Mouse (Mus musculus) midbrain, postnatal 0 days (tissue): ENCODE measurements around the gene Kif21b. TPM values are rescaled to one million over a fixed set of nuclear protein-coding genes. Genes with fewer than 3 reads are reported as not detected.

ENCODE experiments used
- ATAC-seq: fragments of 200-750 bp; cut with Nextera tagmentation; 2 replicates; pipeline ENCODE4 v1.8.0; 2017; ENCODE audit warnings: moderate number of reproducible peaks, mild to moderate bottlenecking, moderate TSS enrichment, moderate library complexity; ENCODE audit not compliant: low FRiP score
- DNase-seq: peaks from one replicate; pipeline ENCODE4 v3.0.0-alpha.2; 2015; ENCODE audit warnings: low spot score
- H3K27ac ChIP-seq: fragments of 300-500 bp; sonication (generic); 2 replicates; pipeline ENCODE4 v1.5.1; 2014; ENCODE audit warnings: low read depth, mild to moderate bottlenecking, low read length, mixed read lengths
- H3K27me3 ChIP-seq: fragments of 300-500 bp; sonication (generic); 2 replicates; pipeline ENCODE4 v1.6.1; 2014; ENCODE audit warnings: low read length, control low read depth, mixed read lengths; ENCODE audit not compliant: insufficient read depth
- H3K36me3 ChIP-seq: fragments of 300-500 bp; sonication (generic); 2 replicates; pipeline ENCODE4 v1.6.1; 2014; ENCODE audit warnings: low read length, control low read depth, mixed read lengths; ENCODE audit not compliant: insufficient read depth
- H3K4me1 ChIP-seq: fragments of 300-500 bp; sonication (generic); 2 replicates; pipeline ENCODE4 v1.6.1; 2014; ENCODE audit warnings: mild to moderate bottlenecking, control low read depth, antibody characterized with exemption, low read length, mixed read lengths; ENCODE audit not compliant: insufficient read depth
- H3K4me2 ChIP-seq: fragments of 300-500 bp; sonication (generic); 2 replicates; pipeline ENCODE4 v1.6.1; 2014; ENCODE audit warnings: low read depth, mild to moderate bottlenecking, low read length, mixed read lengths; ENCODE audit not compliant: poor library complexity, severe bottlenecking
- H3K4me3 ChIP-seq: fragments of 300-500 bp; sonication (generic); 2 replicates; pipeline ENCODE4 v1.5.1; 2014; ENCODE audit warnings: low read depth, mild to moderate bottlenecking, low read length, moderate library complexity
- H3K9ac ChIP-seq: fragments of 300-500 bp; sonication (generic); replicated peaks from 2 replicates; pipeline ENCODE4 v1.6.1; 2014; ENCODE audit warnings: mild to moderate bottlenecking, low read length, moderate library complexity, mixed read lengths; ENCODE audit not compliant: poor library complexity, severe bottlenecking
- H3K9me3 ChIP-seq: fragments of 300-500 bp; sonication (generic); 2 replicates; pipeline ENCODE4 v1.6.1; 2016; ENCODE audit warnings: low read length, control low read depth
- CTCF ChIP-seq: IDR thresholded peaks from 2 replicates; pipeline ENCODE4 v1.5.1; 2016; ENCODE audit warnings: antibody characterized with exemption, mild to moderate bottlenecking
- WGBS: fragments of 180-500 bp; shearing (Covaris S2); extraction: QIAGEN DNeasy Blood & Tissue Kit; methylation state at CpG from one replicate; pipeline ENCODE4 v1.1.7; 2014; 5-methylcytosine and 5-hydroxymethylcytosine counted together
- polyA plus RNA-seq: library from polyadenylated mRNA; unstranded; fragments of >200 nt; fragmentation: Nextera tagmentation; extraction: Ambion mirVana; gene quantifications from 2 replicates; pipeline ENCODE4 v1.2.1, GENCODE M21; 2015
- total RNA-seq: library from RNA; depleted of rRNA; stranded (reverse); fragments of >200 nt; gene quantifications from 2 replicates; pipeline ENCODE4 v1.2.3, GENCODE M21; 2014; rRNA removed

Gene Kif21b
- total RNA-seq = 156 and 160 TPM in 2 replicates
- 28.1 and 32.1 TPM in 2 replicates for polyA plus RNA-seq

- no peaks in the 10 kb centered on the region for H3K9me3 ChIP-seq
- H3K4me2 ChIP-seq = peak within 1 kb of the TSS; percentile 71
- H3K27ac ChIP-seq = peak within 1 kb of the TSS; percentile 92
- peak within 1 kb of the TSS; percentile 93 for H3K9ac ChIP-seq
- peak; percentile 92 for ATAC-seq
- no peaks in the 10 kb centered on the region for H3K27me3 ChIP-seq
- WGBS = 2% methylated on average over 41 of the region's 42 CpGs
- peak; percentile 97 for DNase-seq
- H3K4me1 ChIP-seq = peaks cover 27% of the 10 kb centered on the region
- peak within 1 kb of the TSS; percentile 77 for H3K4me3 ChIP-seq
- TF ChIP-seq CTCF = no peak
- no peaks in the 10 kb centered on the region for H3K36me3 ChIP-seq
Observed at GRCm38 (mm10) chr1:136130951-136131558, at the start of gene Kif21b. TSS of gene Kif21b (plus strand) at chr1:136131389.

DNA sequence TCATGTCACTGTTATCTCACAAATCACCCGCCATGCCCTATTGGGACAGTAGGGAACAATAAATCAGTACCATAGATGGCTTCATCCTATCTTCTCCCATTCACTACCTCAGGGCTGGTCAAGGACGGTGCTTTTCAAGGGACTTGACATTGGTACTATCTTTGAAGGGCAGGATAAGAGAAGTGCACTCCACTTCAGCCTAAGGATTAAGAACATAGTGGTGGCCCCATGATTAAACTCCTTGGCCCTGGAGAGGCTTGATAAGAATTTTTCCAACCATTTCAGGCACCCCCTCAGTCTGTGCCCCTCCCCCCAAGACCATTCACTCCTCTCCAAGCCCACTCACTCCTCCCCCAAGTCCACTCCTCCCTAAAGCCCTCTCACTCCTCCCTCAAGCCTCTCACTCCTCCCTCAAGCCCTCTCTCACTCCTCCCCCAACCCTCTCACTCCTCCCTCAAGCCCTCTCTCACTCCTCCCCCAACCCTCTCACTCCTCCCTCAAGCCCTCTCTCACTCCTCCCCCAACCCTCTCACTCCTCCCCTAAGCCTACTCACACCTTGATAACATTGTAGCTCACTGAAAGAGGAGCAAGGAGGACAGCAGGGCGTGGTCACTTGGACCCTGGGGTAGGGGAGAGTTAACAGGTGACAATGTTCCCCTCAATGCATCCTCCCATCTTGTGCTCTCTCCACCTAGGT lies 45.1 kb upstream of the Kif21b start:
- Histone ChIP-seq H3K4me3 (no peak overlapping the region), H3K36me3 (no peaks in the 10 kb centered on the region), H3K27me3 (no peaks in the 10 kb centered on the region), H3K9ac (no peak overlapping the region), H3K9me3 (0 out of 2 replicates have a peak, but pooled peaks cover 3% of the 10 kb centered on the region), H3K27ac (no peak overlapping the region), H3K4me2 (no peak overlapping the region), H3K4me1 (peaks cover 8% of the 10 kb centered on the region; the same call in 1 of the 2 replicates)
- DNase-seq (no peak), ATAC-seq (no peak)
- no peak for TF ChIP-seq CTCF
- 87% methylated on average over 3 of the region's 3 CpGs for WGBS

- TF ChIP-seq CTCF = no peak
- H3K9ac ChIP-seq = no peak overlapping the region
- ATAC-seq (peak; percentile 63; the same call in 1 of the 2 replicates), DNase-seq (peak; percentile 10)
- WGBS = 54% methylated on average over 9 of the region's 9 CpGs
- no peak overlapping the region for H3K4me3 ChIP-seq
- no peaks in the 10 kb centered on the region for H3K27me3 ChIP-seq
- no peaks in the 10 kb centered on the region for H3K9me3 ChIP-seq
- H3K4me2 ChIP-seq = no peak overlapping the region
- peaks cover 8% of the 10 kb centered on the region; the same call in 1 of the 2 replicates for H3K4me1 ChIP-seq
- peak overlapping the region; percentile 63 for H3K27ac ChIP-seq
- no peaks in the 10 kb centered on the region for H3K36me3 ChIP-seq
Observed at GRCm38 (mm10) chr1:136089368-136090165, 41.6 kb upstream of the Kif21b start.

- DNase-seq = no peak
- H3K36me3 ChIP-seq = no peaks in the 10 kb centered on the region
- H3K4me1 ChIP-seq = peaks cover 8% of the 10 kb centered on the region; the same call in 1 of the 2 replicates
- no peaks in the 10 kb centered on the region for H3K9me3 ChIP-seq
- H3K27ac ChIP-seq = no peak overlapping the region
- no peak for TF ChIP-seq CTCF
- no peak overlapping the region for H3K4me2 ChIP-seq
- WGBS = 76% methylated on average over 3 of the region's 3 CpGs
- H3K9ac ChIP-seq = no peak overlapping the region
- H3K4me3 ChIP-seq = no peak overlapping the region
- H3K27me3 ChIP-seq = no peaks in the 10 kb centered on the region
- no peak for ATAC-seq
Observed at GRCm38 (mm10) chr1:136093726-136094125, 37.5 kb upstream of the Kif21b start.

DNA sequence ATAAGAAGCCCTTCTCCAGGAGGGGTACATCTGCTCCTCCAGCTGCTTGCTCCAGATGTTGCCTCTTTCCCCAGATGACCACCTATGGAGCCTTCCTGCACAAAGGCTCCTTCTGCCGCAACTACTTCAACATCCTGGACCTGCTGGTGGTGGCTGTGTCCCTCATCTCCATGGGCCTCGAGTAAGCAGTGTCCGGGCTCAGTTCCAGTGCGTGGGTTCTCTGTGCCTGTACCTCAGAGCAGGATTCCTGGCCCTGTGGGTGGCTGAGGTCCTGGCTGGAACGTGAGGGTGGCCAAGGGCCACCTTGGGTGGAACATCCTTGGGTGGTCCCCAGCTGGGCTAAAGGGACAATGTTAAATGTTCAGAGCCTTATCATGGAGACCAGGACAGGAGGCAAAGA lies 36.4 kb upstream of the Kif21b start:
- Histone ChIP-seq H3K9ac (no peak overlapping the region), H3K4me2 (no peak overlapping the region), H3K9me3 (no peaks in the 10 kb centered on the region), H3K27ac (no peak overlapping the region), H3K4me3 (no peak overlapping the region), H3K4me1 (peaks cover under 1% of the 10 kb centered on the region; the same call in 1 of the 2 replicates), H3K27me3 (no peaks in the 10 kb centered on the region), H3K36me3 (no peaks in the 10 kb centered on the region)
- 63% methylated on average over 5 of the region's 5 CpGs for WGBS
- ATAC-seq (no peak), DNase-seq (no peak)
- TF ChIP-seq CTCF = no peak
